Mouse (Mus musculus) liver, adult 2 months (tissue): ENCODE data around the gene Tcte1.

Experiments used
- CTCF ChIP-seq: fragments of 200-500 bp; IDR thresholded peaks from 2 replicates; pipeline ENCODE4 v1.5.1; 2011; ENCODE audit warnings: low read depth, low read length, control low read depth
- POLR2A ChIP-seq: fragments of 200-500 bp; IDR thresholded peaks from 2 replicates; pipeline ENCODE4 v1.6.1; 2011; ENCODE audit warnings: low read length, control low read depth; ENCODE audit not compliant: insufficient read depth; ENCODE audit errors: extremely low read depth

GRCm38 (mm10) chr17:45572103-45573086, 49.2 kb downstream of the Tcte1 start:
- TF ChIP-seq POLR2A (no peak), CTCF (no peak)
